Mouse (Mus musculus) ovary, postnatal 14 days (tissue): ENCODE results near the gene Il9r.
A peak's percentile ranks its signal among the peaks of the same experiment; 100 is the strongest.

Experiments
- DNase-seq: peaks from one replicate; pipeline ENCODE4 v3.0.0; 2022; ENCODE audit warnings: low spot score

Il9r gene

GRCm38 (mm10) chr11:32198256-32198955 lies 1.7 kb downstream of the Il9r start:
- no peak for DNase-seq

GRCm38 (mm10) chr11:32197766-32198165 lies 2.3 kb downstream of the Il9r start:
- DNase-seq: no peak

- DNase-seq: no peak
These were observed 3.4 kb downstream of the Il9r start for GRCm38 (mm10) chr11:32196727-32197126.

- DNase-seq: no peak
These were observed 4.1 kb downstream of the Il9r start for GRCm38 (mm10) chr11:32195867-32196540.

GRCm38 (mm10) chr11:32194626-32195025 lies 5.5 kb downstream of the Il9r start:
- no peak for DNase-seq

- no peak for DNase-seq
These were observed 6.0 kb downstream of the Il9r start for GRCm38 (mm10) chr11:32194086-32194485.

- DNase-seq: no peak
These were observed 6.9 kb downstream of the Il9r start for GRCm38 (mm10) chr11:32193156-32193555.

GRCm38 (mm10) chr11:32190603-32191110 lies 9.4 kb downstream of the Il9r start:
- no peak for DNase-seq

GRCm38 (mm10) chr11:32190119-32190518 lies 10.0 kb downstream of the Il9r start:
- DNase-seq: no peak

GRCm38 (mm10) chr11:32189434-32189833 lies 10.6 kb downstream of the Il9r start:
- DNase-seq: no peak

GRCm38 (mm10) chr11:32188881-32189280 lies 11.2 kb downstream of the Il9r start:
- no peak for DNase-seq

- DNase-seq: no peak
These were observed 12.8 kb downstream of the Il9r start for GRCm38 (mm10) chr11:32187256-32187655.

GRCm38 (mm10) chr11:32186031-32186430 lies 14.0 kb downstream of the Il9r start:
- no peak for DNase-seq

GRCm38 (mm10) chr11:32184469-32184868 lies 15.6 kb downstream of the Il9r start:
- no peak for DNase-seq

- DNase-seq: peak; percentile 89
These were observed 17.9 kb downstream of the Il9r start for GRCm38 (mm10) chr11:32181973-32182868.

- no peak for DNase-seq
These were observed 18.8 kb downstream of the Il9r start for GRCm38 (mm10) chr11:32181246-32181645.

- DNase-seq: no peak
These were observed 21.6 kb downstream of the Il9r start for GRCm38 (mm10) chr11:32178506-32178905.

- no peak for DNase-seq
These were observed 33.4 kb downstream of the Il9r start for GRCm38 (mm10) chr11:32166683-32167082.

- peak; percentile 78 for DNase-seq
These were observed 37.9 kb downstream of the Il9r start for GRCm38 (mm10) chr11:32161922-32162804.

- DNase-seq: no peak
These were observed 38.6 kb downstream of the Il9r start for GRCm38 (mm10) chr11:32161500-32161899.

GRCm38 (mm10) chr11:32160341-32160740 lies 39.7 kb downstream of the Il9r start:
- DNase-seq: no peak
